Mouse (Mus musculus): ENCODE measurements at regions not wholly inside any gene's neighbourhood (a gene's known extent, or its start where the extent isn't known, plus 50 kb on each side); places are given as distances from the start of the nearest gene placed in this dataset.
"Not testable (repeated sequence)": the region's sequence is repeated elsewhere in the genome, so short reads cannot be mapped to it uniquely, and the experiment has no call there.

DNA sequence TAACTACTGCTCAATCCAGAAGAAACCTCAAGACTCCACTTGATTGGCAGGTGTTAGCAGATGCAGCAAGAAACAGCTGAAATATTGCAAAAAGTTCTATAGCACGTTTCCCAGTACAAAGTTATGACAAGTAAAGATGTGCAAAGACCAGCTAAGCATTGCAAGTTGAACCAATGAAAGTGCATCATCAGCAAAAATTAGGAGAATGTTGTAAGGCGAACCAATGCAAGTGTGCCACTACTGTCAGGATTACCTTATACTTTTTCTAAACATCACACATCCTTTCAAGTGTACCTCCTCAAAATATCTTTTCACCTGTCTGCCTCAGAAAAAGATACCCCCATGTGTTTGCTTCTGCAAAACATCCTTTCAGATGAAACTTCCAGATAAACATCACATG, 244.7 kb downstream of the Slco6d1 start:
- H3K27me3 ChIP-seq (ENCODE audit: insufficient read depth, poor library complexity, severe bottlenecking) = no peaks in the 10 kb centered on the region
- no peak for DNase-seq (ENCODE audit: low spot score)
- WGBS = 68% methylated on average over 2 of the region's 2 CpGs

GRCm38 (mm10) chr1:98667426-98667825, 246.5 kb downstream of the Slco6d1 start:
- not testable (repeated sequence) for H3K27ac ChIP-seq; H3K27me3 ChIP-seq (ENCODE audit: insufficient read depth, poor library complexity, severe bottlenecking); H3K9me3 ChIP-seq; H3K36me3 ChIP-seq; H3K4me3 ChIP-seq; DNase-seq (ENCODE audit: low spot score); H3K4me1 ChIP-seq
- WGBS = 74% methylated on average over 2 of the region's 2 CpGs

More for the DNA sequence above, 244.7 kb downstream of the Slco6d1 start:
- Histone ChIP-seq H3K9me3 (no peaks in the 10 kb centered on the region), H3K4me3 (no peak overlapping the region), H3K4me1 (no peaks in the 10 kb centered on the region), H3K27ac (no peak overlapping the region), H3K36me3 (no peaks in the 10 kb centered on the region)

- H3K4me1 ChIP-seq = no peaks in the 10 kb centered on the region
- H3K4me3 ChIP-seq = no peak overlapping the region
- H3K9me3 ChIP-seq = no peaks in the 10 kb centered on the region
- no peaks in the 10 kb centered on the region for H3K27me3 ChIP-seq (ENCODE audit: insufficient read depth, poor library complexity, severe bottlenecking)
- H3K36me3 ChIP-seq = no peaks in the 10 kb centered on the region
- H3K27ac ChIP-seq = no peak overlapping the region
- 74% methylated on average over 1 of the region's 1 CpGs for WGBS
- no peak for DNase-seq (ENCODE audit: low spot score)
Observed at GRCm38 (mm10) chr1:98667887-98668286, 247.0 kb downstream of the Slco6d1 start.

- H3K27ac ChIP-seq = no peak overlapping the region
- H3K27me3 ChIP-seq (ENCODE audit: insufficient read depth, poor library complexity, severe bottlenecking) = no peaks in the 10 kb centered on the region
- H3K4me3 ChIP-seq = no peak overlapping the region
- H3K4me1 ChIP-seq = no peaks in the 10 kb centered on the region
- H3K36me3 ChIP-seq = no peaks in the 10 kb centered on the region
- no peak for DNase-seq (ENCODE audit: low spot score)
- WGBS = 66% methylated on average over 2 of the region's 2 CpGs
- no peaks in the 10 kb centered on the region for H3K9me3 ChIP-seq
Observed at GRCm38 (mm10) chr1:98668595-98668994, 247.7 kb downstream of the Slco6d1 start.

DNA sequence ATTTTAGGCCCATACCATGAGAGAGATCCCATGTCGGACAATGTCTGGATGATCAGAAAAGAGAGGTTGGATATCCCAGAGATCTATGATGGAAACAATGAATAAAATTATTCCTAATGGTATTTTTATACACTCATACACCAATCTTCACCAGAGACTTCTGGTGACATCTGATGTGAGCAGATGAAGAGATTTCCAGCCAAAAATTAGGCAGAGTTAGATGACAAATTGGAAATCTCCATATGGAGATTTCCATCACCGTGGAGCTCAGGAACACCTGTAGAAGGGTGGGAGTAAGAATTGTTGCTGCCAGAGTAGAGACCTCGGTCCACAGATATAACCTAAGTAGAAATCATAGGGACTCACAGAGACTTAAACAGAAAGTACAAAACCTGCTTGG, 257.8 kb downstream of the Slco6d1 start:
- Histone ChIP-seq H3K27me3 (ENCODE audit: insufficient read depth, poor library complexity, severe bottlenecking) (no peaks in the 10 kb centered on the region), H3K4me1 (no peaks in the 10 kb centered on the region), H3K4me3 (no peak overlapping the region), H3K27ac (no peak overlapping the region), H3K9me3 (no peaks in the 10 kb centered on the region), H3K36me3 (no peaks in the 10 kb centered on the region)
- DNase-seq (ENCODE audit: low spot score) = no peak
- 84% methylated on average over 3 of the region's 3 CpGs for WGBS

DNA sequence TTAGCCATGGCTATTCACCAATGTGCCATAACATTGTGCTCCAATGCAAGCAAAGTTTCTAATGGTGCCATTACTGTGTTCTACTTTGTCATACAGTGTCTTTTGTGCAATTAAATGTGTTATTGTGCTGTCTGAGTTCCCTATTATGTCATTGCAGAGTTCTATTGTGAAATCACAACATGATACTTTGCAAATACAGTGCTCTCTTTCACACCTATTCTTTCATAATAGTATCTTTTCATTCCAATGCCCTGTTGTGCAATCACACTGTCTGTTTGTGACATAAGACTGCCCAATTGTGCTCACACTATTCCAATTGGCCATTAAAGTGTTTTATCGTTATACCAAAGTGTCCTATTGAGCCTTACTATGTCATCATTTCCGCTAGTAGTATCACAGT, 292.9 kb downstream of the Slco6d1 start:
- DNase-seq (ENCODE audit: low spot score) = no peak
- Histone ChIP-seq H3K4me1 (no peaks in the 10 kb centered on the region), H3K9me3 (no peaks in the 10 kb centered on the region), H3K4me3 (no peak overlapping the region), H3K36me3 (no peaks in the 10 kb centered on the region), H3K27ac (no peak overlapping the region), H3K27me3 (ENCODE audit: insufficient read depth, poor library complexity, severe bottlenecking) (no peaks in the 10 kb centered on the region)
- 88% methylated on average over 2 of the region's 2 CpGs for WGBS

- WGBS = 88% methylated on average over 1 of the region's 1 CpGs
- no peak for DNase-seq (ENCODE audit: low spot score)
- Histone ChIP-seq H3K27ac (no peak overlapping the region), H3K4me3 (no peak overlapping the region), H3K27me3 (ENCODE audit: insufficient read depth, poor library complexity, severe bottlenecking) (no peaks in the 10 kb centered on the region), H3K36me3 (no peaks in the 10 kb centered on the region), H3K4me1 (no peaks in the 10 kb centered on the region), H3K9me3 (no peaks in the 10 kb centered on the region)
Observed at GRCm38 (mm10) chr1:98714307-98714706, 293.4 kb downstream of the Slco6d1 start.

GRCm38 (mm10) chr1:98720595-98720994, 299.7 kb downstream of the Slco6d1 start:
- H3K36me3 ChIP-seq = no peaks in the 10 kb centered on the region
- WGBS = 73% methylated on average over 1 of the region's 1 CpGs
- no peak overlapping the region for H3K27ac ChIP-seq
- H3K4me1 ChIP-seq = no peaks in the 10 kb centered on the region
- no peak for DNase-seq (ENCODE audit: low spot score)
- H3K27me3 ChIP-seq (ENCODE audit: insufficient read depth, poor library complexity, severe bottlenecking) = no peaks in the 10 kb centered on the region
- H3K4me3 ChIP-seq = no peak overlapping the region
- no peaks in the 10 kb centered on the region for H3K9me3 ChIP-seq

- H3K36me3 ChIP-seq = no peaks in the 10 kb centered on the region
- no peaks in the 10 kb centered on the region for H3K4me1 ChIP-seq
- no peaks in the 10 kb centered on the region for H3K27me3 ChIP-seq (ENCODE audit: insufficient read depth, poor library complexity, severe bottlenecking)
- H3K27ac ChIP-seq = no peak overlapping the region
- H3K9me3 ChIP-seq = no peaks in the 10 kb centered on the region
- DNase-seq (ENCODE audit: low spot score) = no peak
- no peak overlapping the region for H3K4me3 ChIP-seq
- 86% methylated on average over 3 of the region's 3 CpGs for WGBS
Observed at GRCm38 (mm10) chr1:98727354-98728015, 306.6 kb downstream of the Slco6d1 start.

DNA sequence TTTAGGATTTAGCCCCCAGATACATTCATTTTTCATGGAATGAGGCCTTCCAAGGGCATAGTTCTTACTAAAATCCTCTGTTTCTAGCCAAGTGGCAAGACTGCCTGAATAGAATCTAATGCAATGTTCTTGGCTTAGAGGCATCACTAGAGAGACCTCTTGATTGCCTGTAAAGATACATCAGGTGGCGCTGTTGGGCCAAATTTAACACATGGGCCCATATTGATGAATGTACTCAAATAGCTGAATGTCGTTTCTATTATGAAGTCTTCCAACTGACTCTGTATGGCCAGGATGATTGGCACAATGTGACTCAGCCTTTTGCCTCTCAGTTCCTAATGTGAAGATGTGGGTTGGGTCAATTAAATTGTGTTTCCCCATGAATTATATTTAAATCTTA, 328.0 kb downstream of the Slco6d1 start:
- 7% methylated on average over 2 of the region's 2 CpGs for WGBS
- no peak overlapping the region for H3K4me3 ChIP-seq
- H3K27me3 ChIP-seq (ENCODE audit: insufficient read depth, poor library complexity, severe bottlenecking) = no peaks in the 10 kb centered on the region
- H3K36me3 ChIP-seq = no peaks in the 10 kb centered on the region
- H3K4me1 ChIP-seq = peaks cover 4% of the 10 kb centered on the region; the same call in 1 of the 2 replicates
- H3K9me3 ChIP-seq = no peaks in the 10 kb centered on the region
- no peak overlapping the region for H3K27ac ChIP-seq
- peak; percentile 73 for DNase-seq (ENCODE audit: low spot score)

DNA sequence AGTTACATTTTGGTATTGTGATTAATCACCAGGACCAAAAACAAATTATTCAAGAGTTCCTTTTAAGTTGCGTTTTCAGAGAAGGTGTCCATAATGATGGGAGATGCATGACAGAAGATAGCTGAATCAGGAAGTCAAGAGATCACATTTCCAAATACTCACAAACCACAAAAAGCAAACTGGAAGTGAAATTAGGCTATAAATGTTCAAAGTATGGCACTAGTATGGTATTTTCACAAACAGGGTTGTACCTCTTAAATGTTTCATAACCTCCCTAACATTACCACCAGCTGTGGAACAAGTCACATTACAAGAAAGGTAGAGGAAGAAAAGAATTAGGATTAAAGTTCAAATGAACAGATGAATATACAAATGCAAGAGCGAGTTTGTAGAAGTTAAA, 367.6 kb downstream of the Slco6d1 start:
- Histone ChIP-seq H3K9me3 (no peaks in the 10 kb centered on the region), H3K27me3 (ENCODE audit: insufficient read depth, poor library complexity, severe bottlenecking) (no peaks in the 10 kb centered on the region), H3K4me3 (no peak overlapping the region), H3K4me1 (no peaks in the 10 kb centered on the region), H3K27ac (no peak overlapping the region), H3K36me3 (no peaks in the 10 kb centered on the region)
- DNase-seq (ENCODE audit: low spot score) = no peak
- 71% methylated on average over 2 of the region's 2 CpGs for WGBS

GRCm38 (mm10) chr1:98793320-98793719, 372.4 kb downstream of the Slco6d1 start:
- Histone ChIP-seq H3K27me3 (ENCODE audit: insufficient read depth, poor library complexity, severe bottlenecking) (no peaks in the 10 kb centered on the region), H3K9me3 (no peaks in the 10 kb centered on the region), H3K27ac (no peak overlapping the region), H3K4me3 (no peak overlapping the region), H3K4me1 (no peaks in the 10 kb centered on the region), H3K36me3 (no peaks in the 10 kb centered on the region)
- WGBS = 89% methylated on average over 3 of the region's 3 CpGs
- no peak for DNase-seq (ENCODE audit: low spot score)

DNA sequence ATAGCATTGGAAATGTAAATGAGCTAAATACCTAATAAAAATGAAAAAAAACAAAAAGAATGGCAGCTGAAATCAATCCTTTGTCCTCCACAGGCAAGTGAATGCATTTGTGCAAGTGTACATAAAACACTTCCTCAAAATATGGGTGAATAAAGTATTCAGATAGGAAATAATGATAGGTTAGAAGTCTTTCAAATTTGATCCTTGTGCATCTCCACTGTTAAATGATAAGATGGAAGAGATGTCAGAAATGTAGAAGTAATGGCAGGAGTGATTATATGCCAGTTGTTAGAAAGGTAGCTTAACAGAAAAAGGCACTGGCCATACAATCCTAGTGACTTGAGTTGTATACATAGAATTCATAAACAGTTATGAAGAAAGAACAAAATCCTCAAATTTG, 391.6 kb downstream of the Slco6d1 start:
- Histone ChIP-seq H3K36me3 (no peaks in the 10 kb centered on the region), H3K9me3 (no peaks in the 10 kb centered on the region), H3K27me3 (ENCODE audit: insufficient read depth, poor library complexity, severe bottlenecking) (no peaks in the 10 kb centered on the region), H3K27ac (no peak overlapping the region), H3K4me3 (no peak overlapping the region), H3K4me1 (no peaks in the 10 kb centered on the region)
- no peak for DNase-seq (ENCODE audit: low spot score)

- Histone ChIP-seq H3K4me1 (no peaks in the 10 kb centered on the region), H3K36me3 (no peaks in the 10 kb centered on the region), H3K27ac (no peak overlapping the region), H3K4me3 (no peak overlapping the region), H3K27me3 (ENCODE audit: insufficient read depth, poor library complexity, severe bottlenecking) (no peaks in the 10 kb centered on the region), H3K9me3 (no peaks in the 10 kb centered on the region)
- 85% methylated on average over 2 of the region's 2 CpGs for WGBS
- no peak for DNase-seq (ENCODE audit: low spot score)
Observed at GRCm38 (mm10) chr1:98813990-98814389, 393.1 kb downstream of the Slco6d1 start.

All from heart, embryonic 10.5 days (tissue).